ENCODE assay signal across 13 mouse cellular contexts in genomic region chr8:13641206-13641605, GRCm38 (mm10). TPM values are rescaled to one million over a fixed set of nuclear protein-coding genes. Genes with fewer than 3 reads are reported as not detected.
DNase-seq lines count a peak whose midpoint lies in the region; ATAC-seq and TF ChIP-seq lines count a peak whose summit lies in the region.
"Had no signal": no experiment of that assay in that cellular context is flagged by ENCODE, and none has a peak within 500 bp of the region (broad histone marks: within the 10 kb centered on the region; RNA-seq: fewer than 3 reads in every experiment).

No protein-coding gene starts in this region.

- H3K79me2 ChIP-seq in heart, adult 2 months (replicated peaks; ENCODE audit: control insufficient read depth, insufficient read depth, low read length), result no peaks in the 10 kb centered on the region

- no peak for TF ChIP-seq EP300 in heart, adult 2 months (IDR thresholded peaks at IDR 0.05; ENCODE audit: insufficient read depth, low read depth, low read length)

- ATAC-seq in intestine, embryonic 16.5 days, result no peak
- no peak for ATAC-seq in cerebellum, adult (ENCODE audit: insufficient number of reproducible peaks, low FRiP score, low TSS enrichment)
- ATAC-seq: activated CD4-positive, CD25-positive, alpha-beta regulatory T cell, adult 4 months; inflammation-experienced regulatory T-cells, adult 6 months had no signal

- intact Hi-C loops in heart, adult 2 months (cut with DNase I), result no loop called here

- H3K9me3 ChIP-seq in intestine, embryonic 16.5 days (ENCODE audit: control insufficient read depth, low read length), result no peaks in the 10 kb centered on the region

- TF ChIP-seq POLR2A in heart, adult 2 months (IDR thresholded peaks at IDR 0.05; ENCODE audit: insufficient read depth, low read depth, low read length), result no peak
- no peak for TF ChIP-seq POLR2A in lung, adult 2 months (IDR thresholded peaks at IDR 0.05; ENCODE audit: borderline replicate concordance, extremely low read depth, low read depth, low read length)
- TF ChIP-seq POLR2A in bone marrow macrophage, adult 2 months (IDR thresholded peaks at IDR 0.05; ENCODE audit: borderline replicate concordance, low read depth, low read length), result no peak

- peak overlapping the region; percentile 66 for H3K27ac ChIP-seq in heart, adult 2 months
- H3K27ac ChIP-seq in bone marrow macrophage, adult 2 months (ENCODE audit: insufficient read depth, low read depth, low read length), result 0 out of 2 replicates have a peak overlapping the region, but pooled peaks have one; percentile 56
- peak overlapping the region; percentile 14; the same call in 1 of the 2 replicates for H3K27ac ChIP-seq in intestine, embryonic 16.5 days (ENCODE audit: low read length)

- peaks cover 20% of the 10 kb centered on the region for H3K4me1 ChIP-seq in heart, adult 2 months (ENCODE audit: control insufficient read depth, insufficient read depth, low read length)
- H3K4me1 ChIP-seq in lung, adult 2 months (ENCODE audit: control insufficient read depth, insufficient read depth, low read length), result peaks cover 21% of the 10 kb centered on the region
- H3K4me1 ChIP-seq in bone marrow macrophage, adult 2 months (ENCODE audit: control insufficient read depth, insufficient read depth, low read length), result peaks cover 49% of the 10 kb centered on the region
- H3K4me1 ChIP-seq in intestine, embryonic 16.5 days (ENCODE audit: control insufficient read depth, insufficient read depth, low read length), result peaks cover 20% of the 10 kb centered on the region

- no peak overlapping the region for H3K4me3 ChIP-seq in heart, adult 2 months
- H3K4me3 ChIP-seq in lung, adult 2 months (replicated peaks; ENCODE audit: extremely low read depth, low read depth, low read length), result no peak overlapping the region
- H3K4me3 ChIP-seq in bone marrow macrophage, adult 2 months (ENCODE audit: insufficient read depth, low read length), result no peak overlapping the region
- H3K4me3 ChIP-seq in intestine, embryonic 16.5 days (ENCODE audit: low read length), result no peak overlapping the region

- H3K4me2 ChIP-seq in intestine, embryonic 16.5 days (ENCODE audit: low read depth, low read length), result no peak overlapping the region
- H3K4me2 ChIP-seq: heart, embryonic 11.5 days had no signal

- no peak overlapping the region for H3K9ac ChIP-seq in heart, adult 2 months (ENCODE audit: low read depth, low read length)
- H3K9ac ChIP-seq in intestine, embryonic 16.5 days (ENCODE audit: low read depth, low read length), result no peak overlapping the region

- no peaks in the 10 kb centered on the region for H3K27me3 ChIP-seq in heart, adult 2 months (ENCODE audit: control insufficient read depth, insufficient read depth, low read length)
- H3K27me3 ChIP-seq in intestine, embryonic 16.5 days (replicated peaks; ENCODE audit: control insufficient read depth, insufficient read depth, low read length), result no peaks in the 10 kb centered on the region

- DNase-seq in heart, adult 2 months, result no peak
- DNase-seq in heart, postnatal 4 days, result no peak
- peak; percentile 53 for DNase-seq in lung, postnatal 10 days
- no peak for DNase-seq in lung, adult 2 months
- DNase-seq in natural killer cell, adult 2 months (ENCODE audit: low spot score in 2 of 2), result no peak
- DNase-seq: spleen, adult 18-20 months; thymus, postnatal 4 days had no signal

- TF ChIP-seq CTCF in heart, adult 2 months (IDR thresholded peaks at IDR 0.05), result no peak
- TF ChIP-seq CTCF in lung, adult 2 months (IDR thresholded peaks at IDR 0.05; ENCODE audit: insufficient read depth, low read length), result no peak
- no peak for TF ChIP-seq CTCF in bone marrow macrophage, adult 2 months (IDR thresholded peaks at IDR 0.05; ENCODE audit: low read depth, low read length)

- H3K36me3 ChIP-seq in heart, adult 2 months (ENCODE audit: control insufficient read depth, insufficient read depth, low read length), result 0 out of 2 replicates have a peak, but pooled peaks cover 2% of the 10 kb centered on the region
- H3K36me3 ChIP-seq in intestine, embryonic 16.5 days (ENCODE audit: control insufficient read depth, insufficient read depth, low read length), result no peaks in the 10 kb centered on the region

- WGBS in heart, adult 2 months, result 73% methylated on average over 9 of the region's 9 CpGs
- WGBS in lung, adult 2 months, result 70% methylated on average over 9 of the region's 9 CpGs
- WGBS in intestine, embryonic 16.5 days, result 60% methylated on average over 9 of the region's 9 CpGs

RNA-seq across cellular contexts. Expression of gene Rasa3, which starts 36.2 kb away (rescaled TPM):
- 10 to 100 TPM; 14.6 to 16.9 TPM for total RNA-seq in heart, adult 2 months (2021)
- 16.5 and 16.8 TPM in 2 replicates for polyA plus RNA-seq in heart, adult 2 months (2012; rRNA removed)
- total RNA-seq in heart, postnatal 4 days (2021), result 10 to 100 TPM; 27.4 to 31.1 TPM
- polyA plus RNA-seq in lung, adult 2 months (2012; rRNA removed), result 37.1 and 43.5 TPM in 2 replicates
- 69.3 and 83.2 TPM in 2 replicates for polyA plus RNA-seq in bone marrow macrophage, adult 2 months (2012; ENCODE audit: insufficient read depth, insufficient read length, missing spikeins)
- polyA plus RNA-seq in intestine, embryonic 16.5 days (2015; fragmentation: Nextera tagmentation; extraction: Ambion mirVana), result 20.7 and 21.3 TPM in 2 replicates

Comparison
In these comparisons a context has a peak if more than half of its experiments do, and no peak if none do; other contexts are left out.
1. H3K27ac ChIP-seq: peak in every context shown above with its lines; median percentile 66 in heart, adult 2 months; 56 in bone marrow macrophage, adult 2 months; 14 in intestine, embryonic 16.5 days.